Mouse (Mus musculus) lung, embryonic 15.5 days (tissue): Measurements from ENCODE around the gene Adal. TPM values are rescaled to one million over a fixed set of nuclear protein-coding genes. Genes with fewer than 3 reads are reported as not detected.
"Not testable (repeated sequence)": the region's sequence is repeated elsewhere in the genome, so short reads cannot be mapped to it uniquely, and the experiment has no call there.

Source experiments
- ATAC-seq: fragments of 200-750 bp; cut with Nextera tagmentation; 2 replicates; pipeline ENCODE4 v1.8.0; 2017; ENCODE audit warnings: moderate number of reproducible peaks, borderline replicate concordance; ENCODE audit not compliant: low FRiP score, low TSS enrichment; ENCODE audit errors: extremely low read depth
- H3K27ac ChIP-seq: fragments of 300-500 bp; sonication (generic); 2 replicates; pipeline ENCODE4 v1.5.1; 2015; ENCODE audit warnings: moderate library complexity, mild to moderate bottlenecking, inconsistent platforms
- H3K27me3 ChIP-seq: fragments of 300-500 bp; sonication (generic); 2 replicates; pipeline ENCODE4 v1.6.1; 2015; ENCODE audit warnings: inconsistent platforms
- H3K36me3 ChIP-seq: fragments of 300-500 bp; sonication (generic); 2 replicates; pipeline ENCODE4 v1.6.1; 2015; ENCODE audit warnings: inconsistent platforms
- H3K4me1 ChIP-seq: fragments of 300-500 bp; sonication (generic); 2 replicates; pipeline ENCODE4 v1.6.1; 2015; ENCODE audit warnings: inconsistent platforms
- H3K4me2 ChIP-seq: fragments of 300-500 bp; sonication (generic); 2 replicates; pipeline ENCODE4 v1.6.1; 2015; ENCODE audit warnings: inconsistent platforms, mild to moderate bottlenecking, moderate library complexity
- H3K4me3 ChIP-seq: fragments of 300-500 bp; sonication (generic); 2 replicates; pipeline ENCODE4 v1.5.1; 2015; ENCODE audit warnings: mild to moderate bottlenecking, inconsistent platforms
- H3K9ac ChIP-seq: fragments of 300-500 bp; sonication (generic); 2 replicates; pipeline ENCODE4 v1.6.1; 2015; ENCODE audit warnings: inconsistent platforms
- H3K9me3 ChIP-seq: fragments of 300-500 bp; sonication (generic); 2 replicates; pipeline ENCODE4 v1.6.1; 2016; ENCODE audit warnings: inconsistent platforms
- WGBS: fragments of 180-500 bp; shearing (Covaris S2); methylation state at CpG from one replicate; pipeline ENCODE4 v1.1.7; 2015; 5-methylcytosine and 5-hydroxymethylcytosine counted together
- polyA plus RNA-seq: library from polyadenylated mRNA; unstranded; fragments of >200 nt; fragmentation: Nextera tagmentation; extraction: Ambion mirVana; gene quantifications from 2 replicates; pipeline ENCODE4 v1.2.1, GENCODE M21; 2015

Adal gene
- polyA plus RNA-seq, result 18.6 and 22.3 TPM in 2 replicates

GRCm38 (mm10) chr2:121140018-121140882, at the start of gene Adal, which contains the start of gene Lcmt2:
Gene Adal, plus strand, starts transcription at chr2:121140428.
Gene Lcmt2, minus strand, starts transcription at chr2:121140653.
- H3K4me1 ChIP-seq, result peaks cover 26% of the 10 kb centered on the region
- no peaks in the 10 kb centered on the region for H3K9me3 ChIP-seq
- H3K27me3 ChIP-seq, result no peaks in the 10 kb centered on the region
- peak within 1 kb of the TSS; percentile 65 for H3K4me3 ChIP-seq
- H3K9ac ChIP-seq, result peak within 1 kb of the TSS; percentile 84
- H3K27ac ChIP-seq, result peak within 1 kb of the TSS; percentile 100
- WGBS, result 1% methylated on average over 82 of the region's 87 CpGs
- peak; percentile 94 for ATAC-seq
- peaks cover 17% of the 10 kb centered on the region for H3K36me3 ChIP-seq
- peak within 1 kb of the TSS; percentile 87 for H3K4me2 ChIP-seq

GRCm38 (mm10) chr2:121102051-121102450, 38.2 kb upstream of the Adal start:
- no peak overlapping the region for H3K27ac ChIP-seq
- no peaks in the 10 kb centered on the region for H3K9me3 ChIP-seq
- ATAC-seq, result no peak
- H3K4me1 ChIP-seq, result no peaks in the 10 kb centered on the region
- no peak overlapping the region for H3K9ac ChIP-seq
- no peaks in the 10 kb centered on the region for H3K27me3 ChIP-seq
- 10% methylated on average over 9 of the region's 9 CpGs for WGBS
- no peak overlapping the region for H3K4me2 ChIP-seq
- H3K36me3 ChIP-seq, result no peaks in the 10 kb centered on the region
- no peak overlapping the region for H3K4me3 ChIP-seq

- H3K4me1 ChIP-seq, result no peaks in the 10 kb centered on the region
- H3K27ac ChIP-seq, result no peak overlapping the region
- no peak overlapping the region for H3K4me3 ChIP-seq
- no peaks in the 10 kb centered on the region for H3K36me3 ChIP-seq
- no peaks in the 10 kb centered on the region for H3K9me3 ChIP-seq
- H3K9ac ChIP-seq, result no peak overlapping the region
- ATAC-seq, result no peak
- no peaks in the 10 kb centered on the region for H3K27me3 ChIP-seq
- H3K4me2 ChIP-seq, result no peak overlapping the region
These were observed 34.3 kb upstream of the Adal start for GRCm38 (mm10) chr2:121105940-121106339.

- H3K4me3 ChIP-seq, result no peak within 1 kb of the TSS
- H3K4me1 ChIP-seq, result no peaks in the 10 kb centered on the region
- WGBS, result 78% methylated on average over 4 of the region's 4 CpGs
- H3K27me3 ChIP-seq, result no peaks in the 10 kb centered on the region
- H3K9ac ChIP-seq, result no peak within 1 kb of the TSS
- no peaks in the 10 kb centered on the region for H3K36me3 ChIP-seq
- ATAC-seq, result no peak
- no peaks in the 10 kb centered on the region for H3K9me3 ChIP-seq
- no peak within 1 kb of the TSS for H3K4me2 ChIP-seq
- no peak within 1 kb of the TSS for H3K27ac ChIP-seq
These were observed 30.5 kb upstream of the Adal start, which contains the start of gene Tgm7 for GRCm38 (mm10) chr2:121109695-121110094. Gene Tgm7, minus strand, starts transcription at chr2:121109795.

GRCm38 (mm10) chr2:121115418-121115817, 24.8 kb upstream of the Adal start:
- H3K9ac ChIP-seq, result no peak overlapping the region
- H3K36me3 ChIP-seq, result no peaks in the 10 kb centered on the region
- H3K27me3 ChIP-seq, result no peaks in the 10 kb centered on the region
- H3K27ac ChIP-seq, result no peak overlapping the region
- no peak for ATAC-seq
- no peak overlapping the region for H3K4me3 ChIP-seq
- WGBS, result 95% methylated on average over 2 of the region's 2 CpGs
- no peak overlapping the region for H3K4me2 ChIP-seq
- no peaks in the 10 kb centered on the region for H3K4me1 ChIP-seq
- no peaks in the 10 kb centered on the region for H3K9me3 ChIP-seq

- Histone ChIP-seq H3K4me2 (no peak overlapping the region), H3K9ac (no peak overlapping the region), H3K27me3 (no peaks in the 10 kb centered on the region), H3K4me3 (no peak overlapping the region), H3K27ac (no peak overlapping the region), H3K9me3 (no peaks in the 10 kb centered on the region), H3K36me3 (no peaks in the 10 kb centered on the region), H3K4me1 (no peaks in the 10 kb centered on the region)
- ATAC-seq, result peak; percentile 70; the same call in 1 of the 2 replicates
- 42% methylated on average over 3 of the region's 3 CpGs for WGBS
These were observed 21.0 kb upstream of the Adal start for GRCm38 (mm10) chr2:121119260-121119659.

- not testable (repeated sequence) for ATAC-seq
- 88% methylated on average over 5 of the region's 5 CpGs for WGBS
These were observed 13.9 kb upstream of the Adal start for GRCm38 (mm10) chr2:121126302-121126701.

GRCm38 (mm10) chr2:121127536-121127935, 12.7 kb upstream of the Adal start:
- Histone ChIP-seq H3K9me3 (no peaks in the 10 kb centered on the region), H3K4me1 (no peaks in the 10 kb centered on the region), H3K27me3 (no peaks in the 10 kb centered on the region), H3K4me2 (no peak overlapping the region), H3K4me3 (no peak overlapping the region), H3K9ac (no peak overlapping the region), H3K36me3 (no peaks in the 10 kb centered on the region), H3K27ac (no peak overlapping the region)
- WGBS, result 72% methylated on average over 1 of the region's 1 CpGs
- no peak for ATAC-seq

More at GRCm38 (mm10) chr2:121126302-121126701, 13.9 kb upstream of the Adal start:
- not testable (repeated sequence) for H3K4me3 ChIP-seq, H3K27ac ChIP-seq, H3K27me3 ChIP-seq, H3K9ac ChIP-seq, H3K4me2 ChIP-seq, H3K9me3 ChIP-seq, H3K36me3 ChIP-seq, H3K4me1 ChIP-seq

- Histone ChIP-seq H3K4me1 (no peaks in the 10 kb centered on the region), H3K9me3 (no peaks in the 10 kb centered on the region), H3K4me2 (no peak overlapping the region), H3K9ac (no peak overlapping the region), H3K27ac (peak overlapping the region; percentile 58; the same call in 1 of the 2 replicates), H3K4me3 (no peak overlapping the region), H3K36me3 (no peaks in the 10 kb centered on the region), H3K27me3 (no peaks in the 10 kb centered on the region)
- 49% methylated on average over 9 of the region's 9 CpGs for WGBS
- no peak for ATAC-seq
These were observed 11.2 kb upstream of the Adal start for GRCm38 (mm10) chr2:121128865-121129620.

- Histone ChIP-seq H3K9ac (no peak overlapping the region), H3K27me3 (no peaks in the 10 kb centered on the region), H3K4me1 (no peaks in the 10 kb centered on the region), H3K36me3 (0 out of 2 replicates have a peak, but pooled peaks cover 4% of the 10 kb centered on the region), H3K9me3 (no peaks in the 10 kb centered on the region), H3K27ac (no peak overlapping the region), H3K4me3 (no peak overlapping the region), H3K4me2 (no peak overlapping the region)
- ATAC-seq, result no peak
- WGBS, result 73% methylated on average over 1 of the region's 1 CpGs
These were observed 7.4 kb upstream of the Adal start for GRCm38 (mm10) chr2:121132822-121133221.

GRCm38 (mm10) chr2:121137371-121137770, 2.9 kb upstream of the Adal start:
- 93% methylated on average over 4 of the region's 4 CpGs for WGBS
- H3K27me3 ChIP-seq, result no peaks in the 10 kb centered on the region
- no peak overlapping the region for H3K4me2 ChIP-seq
- no peak overlapping the region for H3K4me3 ChIP-seq
- H3K9me3 ChIP-seq, result no peaks in the 10 kb centered on the region
- no peak for ATAC-seq
- H3K4me1 ChIP-seq, result peaks cover 26% of the 10 kb centered on the region
- H3K27ac ChIP-seq, result no peak overlapping the region
- H3K36me3 ChIP-seq, result peaks cover 17% of the 10 kb centered on the region
- no peak overlapping the region for H3K9ac ChIP-seq
